Comparison of ENCODE assay signal across 16 mouse cellular contexts in the genomic region with DNA sequence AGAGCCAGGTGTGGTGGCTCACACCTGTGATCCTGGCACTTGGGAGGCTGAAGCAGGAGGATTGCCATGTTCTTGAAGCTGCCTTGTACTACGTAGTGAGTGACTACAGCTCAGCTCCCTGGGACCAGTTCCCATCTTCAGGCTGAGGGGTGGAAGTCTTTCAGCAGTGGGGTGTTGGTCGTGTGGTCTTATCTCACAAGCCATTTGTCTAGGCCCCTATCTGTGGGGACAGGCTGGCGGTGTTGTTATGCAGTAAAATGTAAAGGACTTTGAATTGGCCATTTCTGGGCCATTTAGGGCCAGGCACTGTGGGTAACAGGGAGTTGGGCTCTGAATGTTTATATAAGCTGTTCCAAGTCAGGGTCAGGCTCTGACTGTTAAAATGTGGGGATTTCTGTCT. TPM values are rescaled to one million over a fixed set of nuclear protein-coding genes. Genes with fewer than 3 reads are reported as not detected.
DNase-seq lines count a peak whose midpoint lies in the region; ATAC-seq and TF ChIP-seq lines count a peak whose summit lies in the region.
"Had no signal": no experiment of that assay in that cellular context is flagged by ENCODE, and none has a peak within 500 bp of the region (broad histone marks: within the 10 kb centered on the region; RNA-seq: fewer than 3 reads in every experiment).

No protein-coding gene starts in this region.

- no peak overlapping the region for H3K4me2 ChIP-seq in midbrain, embryonic 16.5 days (ENCODE audit: low read length)
- H3K4me2 ChIP-seq in liver, embryonic 11.5 days: peak overlapping the region; percentile 47
- H3K4me2 ChIP-seq in stomach, embryonic 15.5 days: no peak overlapping the region
- H3K4me2 ChIP-seq: forebrain, embryonic 13.5 days; hindbrain, embryonic 14.5 days had no signal

- H3K9ac ChIP-seq in midbrain, embryonic 16.5 days (ENCODE audit: low read depth, low read length): no peak overlapping the region
- H3K9ac ChIP-seq in liver, embryonic 11.5 days (ENCODE audit: low read depth, low read length): peak overlapping the region; percentile 65
- no peak overlapping the region for H3K9ac ChIP-seq in stomach, embryonic 15.5 days
- H3K9ac ChIP-seq: forebrain, embryonic 13.5 days; hindbrain, embryonic 14.5 days had no signal

- no peak for ATAC-seq in midbrain, embryonic 16.5 days
- peak; percentile 87 for ATAC-seq in liver, embryonic 11.5 days (replicated peaks; ENCODE audit: low FRiP score)
- peak; percentile 74; the same call in 1 of the 2 replicates for ATAC-seq in stomach, embryonic 15.5 days (ENCODE audit: insufficient read depth, low FRiP score, low read depth)
- ATAC-seq: forebrain, embryonic 13.5 days had no signal

- H3K4me1 ChIP-seq in midbrain, embryonic 10.5 days: peaks cover 28% of the 10 kb centered on the region
- no peaks in the 10 kb centered on the region for H3K4me1 ChIP-seq in midbrain, embryonic 16.5 days (ENCODE audit: control insufficient read depth, insufficient read depth, low read length)
- H3K4me1 ChIP-seq in liver, embryonic 11.5 days (replicated peaks; ENCODE audit: control insufficient read depth, insufficient read depth, low read length): peaks cover 53% of the 10 kb centered on the region
- peaks cover 27% of the 10 kb centered on the region for H3K4me1 ChIP-seq in stomach, embryonic 15.5 days

- WGBS in midbrain, embryonic 10.5 days: 73% methylated on average over 3 of the region's 3 CpGs
- WGBS in midbrain, embryonic 16.5 days: 73% methylated on average over 3 of the region's 3 CpGs
- WGBS in liver, embryonic 11.5 days: 20% methylated on average over 3 of the region's 3 CpGs
- 43% methylated on average over 3 of the region's 3 CpGs for WGBS in stomach, embryonic 15.5 days

- H3K27me3 ChIP-seq in midbrain, embryonic 10.5 days (ENCODE audit: low read depth, poor library complexity, severe bottlenecking): 0 out of 2 replicates have a peak, but pooled peaks cover 5% of the 10 kb centered on the region
- no peaks in the 10 kb centered on the region for H3K27me3 ChIP-seq in midbrain, embryonic 16.5 days (ENCODE audit: control insufficient read depth, insufficient read depth, low read depth, low read length)
- H3K27me3 ChIP-seq in liver, embryonic 11.5 days (replicated peaks; ENCODE audit: control insufficient read depth, insufficient read depth, low read length): no peaks in the 10 kb centered on the region
- no peaks in the 10 kb centered on the region for H3K27me3 ChIP-seq in stomach, embryonic 15.5 days (replicated peaks)

- H3K36me3 ChIP-seq in midbrain, embryonic 10.5 days: no peaks in the 10 kb centered on the region
- H3K36me3 ChIP-seq in midbrain, embryonic 16.5 days (ENCODE audit: control insufficient read depth, insufficient read depth, low read length): no peaks in the 10 kb centered on the region
- no peaks in the 10 kb centered on the region for H3K36me3 ChIP-seq in liver, embryonic 11.5 days (ENCODE audit: control insufficient read depth, insufficient read depth, low read length)
- H3K36me3 ChIP-seq in stomach, embryonic 15.5 days: no peaks in the 10 kb centered on the region

- DNase-seq in gastrocnemius, adult 2 months: no peak
- no peak for DNase-seq in gastrocnemius, postnatal 4 days (ENCODE audit: low spot score in 2 of 2)
- no peak for DNase-seq in midbrain, embryonic 10.5 days (ENCODE audit: low spot score)
- DNase-seq in liver, embryonic 11.5 days (ENCODE audit: low spot score): no peak
- no peak for DNase-seq in layer of hippocampus, adult 9-10 months (ENCODE audit: low spot score)
- no peak for DNase-seq in left cerebral cortex, postnatal 14 days (ENCODE audit: low spot score in 2 of 2)
- DNase-seq: cerebellum, adult 11 months; gastrocnemius, postnatal 14 days; kidney, postnatal 10 days; lung, adult 2 months; spleen, adult 18-20 months had no signal

- TF ChIP-seq CTCF in gastrocnemius, adult 2 months (IDR thresholded peaks at IDR 0.05): no peak

- H3K27ac ChIP-seq in gastrocnemius, adult 2 months: 0 out of 2 replicates have a peak overlapping the region, but pooled peaks have one; percentile 83
- H3K27ac ChIP-seq in midbrain, embryonic 10.5 days (replicated peaks): 0 out of 2 replicates have a peak overlapping the region, but pooled peaks have one; percentile 63
- H3K27ac ChIP-seq in midbrain, embryonic 16.5 days (ENCODE audit: low read length): no peak overlapping the region
- peak overlapping the region; percentile 93 for H3K27ac ChIP-seq in liver, embryonic 11.5 days (ENCODE audit: low read depth, low read length)
- no peak overlapping the region; the same call in 1 of the 2 replicates for H3K27ac ChIP-seq in stomach, embryonic 15.5 days
- H3K27ac ChIP-seq: forebrain, embryonic 13.5 days; hindbrain, embryonic 14.5 days had no signal

- no peak overlapping the region for H3K4me3 ChIP-seq in gastrocnemius, adult 2 months
- no peak overlapping the region for H3K4me3 ChIP-seq in midbrain, embryonic 10.5 days
- H3K4me3 ChIP-seq in midbrain, embryonic 16.5 days (ENCODE audit: low read depth, low read length): no peak overlapping the region
- H3K4me3 ChIP-seq in liver, embryonic 11.5 days (ENCODE audit: low read depth, low read length): no peak overlapping the region
- no peak overlapping the region for H3K4me3 ChIP-seq in stomach, embryonic 15.5 days (replicated peaks)
- H3K4me3 ChIP-seq: forebrain, embryonic 13.5 days; left cerebral cortex, adult 2 months had no signal

- intact Hi-C loops in gastrocnemius, adult 2 months (cut with DNase I): no loop called here
- intact Hi-C loops in left cerebral cortex, postnatal 14 days (cut with DNase I): no loop called here

- H3K9me3 ChIP-seq in midbrain, embryonic 10.5 days (replicated peaks): no peaks in the 10 kb centered on the region
- H3K9me3 ChIP-seq in midbrain, embryonic 16.5 days (replicated peaks; ENCODE audit: control insufficient read depth, low read length, poor library complexity, severe bottlenecking): no peaks in the 10 kb centered on the region
- H3K9me3 ChIP-seq in liver, embryonic 11.5 days (ENCODE audit: control insufficient read depth, low read length): no peaks in the 10 kb centered on the region
- no peaks in the 10 kb centered on the region for H3K9me3 ChIP-seq in stomach, embryonic 15.5 days
- H3K9me3 ChIP-seq: forebrain, embryonic 13.5 days had no signal

RNA-seq across cellular contexts. Expression of a gene that starts 15.4 kb away (rescaled TPM):
- total RNA-seq in gastrocnemius, adult 2 months (2021): 10 to 100 TPM; 16.9 to 33.9 TPM
- total RNA-seq in gastrocnemius, postnatal 4 days (2021): 100 to 1,000 TPM; 109 to 115 TPM
- polyA plus RNA-seq in midbrain, embryonic 10.5 days (2016; fragmentation: Nextera tagmentation; extraction: Ambion mirVana): 224 and 229 TPM in 2 replicates
- 49.2 and 55.6 TPM in 2 replicates for polyA plus RNA-seq in midbrain, embryonic 16.5 days (2015; fragmentation: Nextera tagmentation; extraction: Ambion mirVana)
- 149 and 176 TPM in 2 replicates for polyA plus RNA-seq in liver, embryonic 11.5 days (2014; fragmentation: Nextera tagmentation; extraction: Ambion mirVana)
- 141 and 144 TPM in 2 replicates for polyA plus RNA-seq in stomach, embryonic 15.5 days (2015; fragmentation: Nextera tagmentation; extraction: Ambion mirVana)
- 10 to 100 TPM; 31.2 to 32.0 TPM for total RNA-seq in left cerebral cortex, postnatal 14 days (2021)

Comparison
In these comparisons a context has a peak if more than half of its experiments do, and no peak if none do; other contexts are left out.
1. H3K27ac ChIP-seq: peak in gastrocnemius, adult 2 months (single experiment), midbrain, embryonic 10.5 days (single experiment) and liver, embryonic 11.5 days (single experiment); none in midbrain, embryonic 16.5 days (single experiment) and stomach, embryonic 15.5 days (single experiment).